Mouse (Mus musculus) hindbrain, embryonic 15.5 days (tissue): Measurements from ENCODE around the gene Rnasek. TPM values are rescaled to one million over a fixed set of nuclear protein-coding genes. Genes with fewer than 3 reads are reported as not detected.

Source experiments
- ATAC-seq: fragments of 200-750 bp; cut with Nextera tagmentation; 2 replicates; pipeline ENCODE4 v1.8.0; 2017; ENCODE audit warnings: low read depth, moderate number of reproducible peaks, moderate TSS enrichment; ENCODE audit not compliant: low FRiP score
- H3K27ac ChIP-seq: fragments of 300-500 bp; sonication (generic); replicated peaks from 2 replicates; pipeline ENCODE4 v1.5.1; 2015; ENCODE audit warnings: mild to moderate bottlenecking, inconsistent platforms
- H3K27me3 ChIP-seq: fragments of 300-500 bp; sonication (generic); 2 replicates; pipeline ENCODE4 v1.6.1; 2015; ENCODE audit warnings: control low read depth, inconsistent platforms
- H3K36me3 ChIP-seq: fragments of 300-500 bp; sonication (generic); 2 replicates; pipeline ENCODE4 v1.6.1; 2015; ENCODE audit warnings: control low read depth, inconsistent platforms
- H3K4me1 ChIP-seq: fragments of 300-500 bp; sonication (generic); replicated peaks from 2 replicates; pipeline ENCODE4 v1.6.1; 2015; ENCODE audit warnings: control low read depth, inconsistent platforms
- H3K4me2 ChIP-seq: fragments of 300-500 bp; sonication (generic); 2 replicates; pipeline ENCODE4 v1.6.1; 2015; ENCODE audit warnings: moderate library complexity, mild to moderate bottlenecking, inconsistent platforms
- H3K4me3 ChIP-seq: fragments of 300-500 bp; sonication (generic); 2 replicates; pipeline ENCODE4 v1.5.1; 2015; ENCODE audit warnings: mild to moderate bottlenecking, inconsistent platforms
- H3K9ac ChIP-seq: fragments of 300-500 bp; sonication (generic); 2 replicates; pipeline ENCODE4 v1.6.1; 2015; ENCODE audit warnings: inconsistent platforms
- H3K9me3 ChIP-seq: fragments of 300-500 bp; sonication (generic); 2 replicates; pipeline ENCODE4 v1.6.1; 2016; ENCODE audit warnings: control low read depth, inconsistent platforms
- WGBS: fragments of 180-500 bp; shearing (Covaris S2); methylation state at CpG from one replicate; pipeline ENCODE4 v1.1.7; 2015; 5-methylcytosine and 5-hydroxymethylcytosine counted together
- polyA plus RNA-seq: library from polyadenylated mRNA; unstranded; fragments of >200 nt; fragmentation: Nextera tagmentation; extraction: Ambion mirVana; gene quantifications from 2 replicates; pipeline ENCODE4 v1.2.1, GENCODE M21; 2015

Rnasek gene
- polyA plus RNA-seq, 1 experiment from 2014 or later: 408 TPM

DNA sequence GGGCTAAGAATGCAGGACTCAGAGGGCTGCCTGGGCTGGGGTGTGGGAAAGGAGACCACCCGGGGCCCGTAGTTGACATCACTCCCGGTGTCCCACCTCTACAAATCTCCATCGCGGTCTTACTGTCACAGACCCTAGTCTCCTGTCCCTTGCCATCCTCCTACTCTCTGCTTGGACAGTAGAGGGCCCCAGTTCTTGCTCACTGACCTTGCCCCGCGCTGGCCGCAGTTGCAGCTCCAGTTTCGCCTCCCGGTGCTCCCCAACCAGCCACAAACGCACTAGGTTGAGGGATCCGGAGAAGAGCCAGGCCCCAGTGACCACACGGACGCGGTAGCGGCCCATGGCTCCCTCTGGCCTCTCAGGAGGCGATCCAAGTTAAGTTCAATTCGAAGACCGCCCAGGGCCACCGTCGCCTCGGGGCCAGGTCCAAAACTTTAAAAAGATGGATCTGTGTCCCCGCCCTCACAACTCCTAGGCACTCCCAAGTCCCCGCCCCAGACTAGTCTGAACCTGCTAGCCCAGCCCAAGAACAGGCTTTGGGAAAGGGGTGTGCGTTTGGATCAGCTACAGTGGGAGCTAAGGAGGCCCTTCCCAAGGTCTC lies 15.4 kb upstream of the Rnasek start, which contains the start of gene Alox12:
Alox12 (minus strand) TSS at position 423 of the 601 bp plus-strand sequence.
- peak within 1 kb of the TSS; percentile 19 for H3K4me3 ChIP-seq
- no peaks in the 10 kb centered on the region for H3K9me3 ChIP-seq
- peaks cover 9% of the 10 kb centered on the region; the same call in 1 of the 2 replicates for H3K4me1 ChIP-seq
- no peak for ATAC-seq
- H3K4me2 ChIP-seq: peak within 1 kb of the TSS; percentile 51
- no peaks in the 10 kb centered on the region for H3K36me3 ChIP-seq
- under 1% methylated on average over 25 of the region's 25 CpGs for WGBS
- H3K27me3 ChIP-seq: peaks cover 48% of the 10 kb centered on the region
- no peak within 1 kb of the TSS for H3K9ac ChIP-seq
- no peak within 1 kb of the TSS for H3K27ac ChIP-seq

DNA sequence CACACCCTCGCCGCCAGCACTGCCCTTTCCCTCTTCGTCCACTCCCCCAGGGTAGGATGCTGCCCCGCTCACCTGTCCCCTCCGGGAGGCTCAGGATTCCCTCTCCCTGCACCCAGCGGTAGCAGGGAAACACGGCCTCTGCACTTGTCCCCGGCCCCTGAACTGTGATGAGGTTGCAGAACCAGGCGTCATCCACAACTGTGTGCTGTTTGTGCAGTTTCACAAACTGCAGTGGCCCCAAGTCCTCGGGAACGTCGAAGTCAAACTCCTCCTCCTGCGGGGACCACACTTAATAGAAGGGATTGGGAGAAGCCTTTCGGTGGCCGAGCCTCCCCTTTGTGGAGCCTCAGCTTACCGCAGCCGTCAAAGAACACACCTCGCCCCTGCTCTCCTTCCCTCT lies 14.7 kb upstream of the Rnasek start:
- Histone ChIP-seq H3K27me3 (peaks cover 48% of the 10 kb centered on the region), H3K27ac (no peak overlapping the region), H3K36me3 (no peaks in the 10 kb centered on the region), H3K4me3 (peak overlapping the region; percentile 19; the same call in 1 of the 2 replicates), H3K9me3 (no peaks in the 10 kb centered on the region), H3K4me1 (peaks cover 9% of the 10 kb centered on the region; the same call in 1 of the 2 replicates), H3K9ac (no peak overlapping the region), H3K4me2 (peak overlapping the region; percentile 51)
- no peak for ATAC-seq
- WGBS: 5% methylated on average over 18 of the region's 18 CpGs

GRCm38 (mm10) chr11:70251853-70252252 lies 12.2 kb upstream of the Rnasek start:
- Histone ChIP-seq H3K27ac (no peak overlapping the region), H3K4me3 (no peak overlapping the region), H3K4me1 (peaks cover 9% of the 10 kb centered on the region; the same call in 1 of the 2 replicates), H3K9me3 (no peaks in the 10 kb centered on the region), H3K27me3 (peaks cover 48% of the 10 kb centered on the region), H3K4me2 (no peak overlapping the region), H3K36me3 (no peaks in the 10 kb centered on the region), H3K9ac (no peak overlapping the region)
- WGBS: 80% methylated on average over 8 of the region's 8 CpGs
- no peak for ATAC-seq

DNA sequence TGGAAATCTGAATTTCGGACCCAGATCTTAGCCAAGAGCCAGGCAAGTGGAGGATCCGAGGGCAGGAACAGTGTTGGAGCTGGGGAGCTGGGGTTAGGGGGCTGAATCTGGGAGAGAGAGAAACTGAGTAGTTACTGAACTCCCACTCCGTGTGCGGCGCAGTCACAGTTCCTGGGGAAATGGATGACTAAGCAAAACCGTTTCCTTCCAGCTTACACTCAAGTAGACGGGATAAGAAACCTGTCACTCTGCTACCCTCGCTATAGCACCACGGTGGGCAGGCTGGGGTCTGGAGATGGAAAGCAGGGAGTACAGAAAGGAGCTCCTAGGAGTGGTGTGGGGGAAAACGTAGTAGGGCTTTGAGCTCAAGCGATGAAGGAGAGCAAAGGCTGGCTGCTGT lies 10.5 kb upstream of the Rnasek start:
- no peaks in the 10 kb centered on the region for H3K9me3 ChIP-seq
- H3K4me1 ChIP-seq: peaks cover 7% of the 10 kb centered on the region; the same call in 1 of the 2 replicates
- H3K36me3 ChIP-seq: no peaks in the 10 kb centered on the region
- H3K27me3 ChIP-seq: peaks cover 40% of the 10 kb centered on the region
- H3K9ac ChIP-seq: no peak overlapping the region
- no peak overlapping the region for H3K27ac ChIP-seq
- ATAC-seq: no peak
- no peak overlapping the region for H3K4me3 ChIP-seq
- H3K4me2 ChIP-seq: no peak overlapping the region
- 81% methylated on average over 11 of the region's 11 CpGs for WGBS

- Histone ChIP-seq H3K36me3 (no peaks in the 10 kb centered on the region), H3K27ac (no peak overlapping the region), H3K4me2 (no peak overlapping the region), H3K27me3 (peaks cover 17% of the 10 kb centered on the region), H3K9me3 (no peaks in the 10 kb centered on the region), H3K4me3 (no peak overlapping the region), H3K4me1 (no peaks in the 10 kb centered on the region), H3K9ac (no peak overlapping the region)
- 53% methylated on average over 9 of the region's 9 CpGs for WGBS
- no peak for ATAC-seq
Measured at GRCm38 (mm10) chr11:70247136-70247845, 7.6 kb upstream of the Rnasek start.

- no peak for ATAC-seq
- H3K4me2 ChIP-seq: no peak overlapping the region
- no peaks in the 10 kb centered on the region for H3K9me3 ChIP-seq
- no peak overlapping the region for H3K27ac ChIP-seq
- 75% methylated on average over 11 of the region's 11 CpGs for WGBS
- H3K4me1 ChIP-seq: peaks cover 19% of the 10 kb centered on the region
- H3K36me3 ChIP-seq: no peaks in the 10 kb centered on the region
- no peak overlapping the region for H3K4me3 ChIP-seq
- no peak overlapping the region for H3K9ac ChIP-seq
- 0 out of 2 replicates have a peak, but pooled peaks cover 8% of the 10 kb centered on the region for H3K27me3 ChIP-seq
Measured at GRCm38 (mm10) chr11:70242591-70242990, 2.9 kb upstream of the Rnasek start.

- WGBS: 16% methylated on average over 23 of the region's 23 CpGs
- ATAC-seq: no peak
- peak overlapping the region; percentile 96 for H3K27ac ChIP-seq
- no peaks in the 10 kb centered on the region for H3K9me3 ChIP-seq
- H3K4me1 ChIP-seq: peaks cover 33% of the 10 kb centered on the region
- H3K36me3 ChIP-seq: peaks cover 13% of the 10 kb centered on the region
- H3K27me3 ChIP-seq: 0 out of 2 replicates have a peak, but pooled peaks cover under 1% of the 10 kb centered on the region
- peak overlapping the region; percentile 95 for H3K4me2 ChIP-seq
- H3K4me3 ChIP-seq: peak overlapping the region; percentile 92
- peak overlapping the region; percentile 98 for H3K9ac ChIP-seq
Measured at GRCm38 (mm10) chr11:70238591-70239440, 826 bp downstream of the Rnasek start.

- peak; percentile 96 for ATAC-seq
- H3K36me3 ChIP-seq: peaks cover 13% of the 10 kb centered on the region
- peak within 1 kb of the TSS; percentile 92 for H3K4me3 ChIP-seq
- peak within 1 kb of the TSS; percentile 95 for H3K4me2 ChIP-seq
- WGBS: under 1% methylated on average over 70 of the region's 70 CpGs
- no peaks in the 10 kb centered on the region for H3K9me3 ChIP-seq
- H3K27ac ChIP-seq: peak within 1 kb of the TSS; percentile 96
- peak within 1 kb of the TSS; percentile 98 for H3K9ac ChIP-seq
- no peaks in the 10 kb centered on the region for H3K27me3 ChIP-seq
- H3K4me1 ChIP-seq: peaks cover 38% of the 10 kb centered on the region
Measured at GRCm38 (mm10) chr11:70237457-70238167, 2.0 kb downstream of the Rnasek start, which contains the start of gene 0610010K14Rik. Gene 0610010K14Rik, minus strand, starts transcription at chr11:70237914.

- no peaks in the 10 kb centered on the region for H3K9me3 ChIP-seq
- H3K4me1 ChIP-seq: peaks cover 38% of the 10 kb centered on the region
- H3K27me3 ChIP-seq: no peaks in the 10 kb centered on the region
- peak overlapping the region; percentile 92 for H3K4me3 ChIP-seq
- peak overlapping the region; percentile 96 for H3K27ac ChIP-seq
- peaks cover 13% of the 10 kb centered on the region for H3K36me3 ChIP-seq
- WGBS: 26% methylated on average over 7 of the region's 7 CpGs
- H3K4me2 ChIP-seq: peak overlapping the region; percentile 95
- H3K9ac ChIP-seq: peak overlapping the region; percentile 98
- ATAC-seq: no peak
Measured at GRCm38 (mm10) chr11:70236717-70237116, 2.9 kb downstream of the Rnasek start.

DNA sequence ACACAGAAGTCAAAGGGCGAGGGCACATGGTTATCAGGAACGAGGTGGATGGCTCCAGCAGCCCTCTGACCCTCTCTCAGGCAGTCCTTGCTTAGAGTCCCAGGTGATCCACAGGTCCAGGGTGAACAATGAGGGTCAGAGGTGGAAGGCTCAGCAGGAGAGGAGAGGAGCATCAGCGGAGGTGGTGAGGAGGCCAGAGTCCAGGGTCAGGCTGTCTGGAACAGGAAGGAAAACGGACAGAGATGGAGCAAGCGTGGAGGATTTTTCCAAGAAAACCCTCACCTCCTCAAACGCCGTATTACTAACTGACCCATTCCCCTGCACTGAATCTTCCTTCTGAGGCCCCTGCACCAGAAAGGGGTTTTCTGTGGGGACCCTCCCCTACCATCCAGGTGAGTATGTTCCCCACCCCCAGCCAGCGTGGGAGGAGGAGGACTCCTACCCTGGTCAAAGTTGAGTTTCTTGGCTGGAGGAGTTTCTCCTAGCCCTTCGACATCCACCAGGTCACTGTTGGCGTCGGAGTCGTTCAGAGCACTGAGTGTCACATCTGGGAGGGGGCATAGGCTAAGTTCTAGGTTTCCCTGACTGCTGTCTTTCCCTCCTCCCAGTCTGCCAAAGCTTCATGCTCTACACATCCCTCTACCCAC lies 4.3 kb downstream of the Rnasek start:
- H3K4me3 ChIP-seq: no peak overlapping the region
- no peak for ATAC-seq
- H3K27ac ChIP-seq: no peak overlapping the region
- H3K4me2 ChIP-seq: no peak overlapping the region
- 87% methylated on average over 12 of the region's 12 CpGs for WGBS
- H3K27me3 ChIP-seq: peaks cover 10% of the 10 kb centered on the region
- H3K36me3 ChIP-seq: peaks cover 13% of the 10 kb centered on the region
- no peaks in the 10 kb centered on the region for H3K9me3 ChIP-seq
- H3K4me1 ChIP-seq: peaks cover 37% of the 10 kb centered on the region
- no peak overlapping the region for H3K9ac ChIP-seq

DNA sequence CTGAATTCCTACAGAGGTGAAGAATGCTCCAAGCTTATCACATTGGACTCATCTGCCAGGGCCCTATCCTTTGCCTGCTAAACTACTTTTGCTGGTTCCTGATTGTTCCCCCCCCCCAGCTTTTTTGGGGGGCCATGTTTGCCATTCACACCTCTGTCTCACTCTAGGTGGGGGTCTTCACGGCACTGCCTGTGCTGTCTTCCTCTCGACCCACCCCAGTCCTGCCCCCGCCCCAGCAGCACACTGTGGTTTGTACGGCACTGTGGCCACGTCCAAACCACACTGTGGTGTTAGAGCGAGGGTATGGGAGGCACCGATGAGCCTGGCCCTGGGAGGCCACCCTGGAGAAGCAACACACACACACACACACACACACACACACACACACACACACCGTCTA lies 5.1 kb downstream of the Rnasek start:
- H3K4me1 ChIP-seq: peaks cover 43% of the 10 kb centered on the region
- H3K36me3 ChIP-seq: peaks cover 13% of the 10 kb centered on the region
- no peak overlapping the region for H3K9ac ChIP-seq
- H3K27me3 ChIP-seq: peaks cover 19% of the 10 kb centered on the region
- no peak overlapping the region for H3K27ac ChIP-seq
- no peak for ATAC-seq
- 91% methylated on average over 8 of the region's 8 CpGs for WGBS
- H3K4me3 ChIP-seq: no peak overlapping the region
- H3K9me3 ChIP-seq: no peaks in the 10 kb centered on the region
- H3K4me2 ChIP-seq: no peak overlapping the region
